Mouse (Mus musculus): ENCODE measurements at regions not wholly inside any gene's neighbourhood (a gene's known extent, or its start where the extent isn't known, plus 50 kb on each side); places are given as distances from the start of the nearest gene placed in this dataset.

- peak; percentile 2 for DNase-seq (ENCODE audit: low spot score)
Measured at GRCm38 (mm10) chr14:16901534-16902147, 82.7 kb upstream of the Rarb start.

GRCm38 (mm10) chr14:16897747-16898544, 79.0 kb upstream of the Rarb start:
- no peak for DNase-seq (ENCODE audit: low spot score)

GRCm38 (mm10) chr14:16896974-16897373, 78.0 kb upstream of the Rarb start:
- DNase-seq (ENCODE audit: low spot score): no peak

DNA sequence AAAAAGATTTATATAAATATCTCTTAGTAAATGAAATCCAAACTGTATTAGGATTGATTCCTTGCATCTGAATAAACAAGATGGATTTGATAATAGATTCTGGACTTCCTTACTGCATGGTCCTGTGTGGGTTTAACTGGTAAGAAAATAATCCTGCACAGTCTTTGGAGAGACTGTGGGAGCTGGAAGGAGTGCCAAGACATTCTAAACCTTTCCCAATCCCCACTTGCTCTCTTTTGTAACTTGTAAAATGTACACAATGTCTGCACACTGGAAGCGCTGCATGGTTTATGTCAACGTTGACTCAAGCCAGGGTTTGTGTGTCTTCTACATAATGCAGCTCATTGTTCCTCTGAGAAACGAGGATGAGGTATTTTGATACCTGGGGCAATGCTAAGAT, 62.3 kb upstream of the Rarb start:
- no peak for DNase-seq (ENCODE audit: low spot score)

- DNase-seq (ENCODE audit: low spot score): no peak
Measured at GRCm38 (mm10) chr14:16869221-16869620, 50.3 kb upstream of the Rarb start.

All from ovary, adult 18-20 months (tissue).